Mouse (Mus musculus): ENCODE results near the gene Ptp4a2. TPM values are rescaled to one million over a fixed set of nuclear protein-coding genes. Genes with fewer than 3 reads are reported as not detected.

The Ptp4a2 gene
- polyA plus RNA-seq, 1 experiment from 2014 or later: 198 TPM

GRCm38 (mm10) chr4:129785178-129785577 is 25.8 kb upstream of the Ptp4a2 start:
- Histone ChIP-seq H3K4me3 (ENCODE audit: low read depth, low read length) (no peak overlapping the region), H3K4me2 (ENCODE audit: low read depth, low read length) (no peak overlapping the region), H3K4me1 (ENCODE audit: insufficient read depth) (peaks cover 5% of the 10 kb centered on the region), H3K27ac (ENCODE audit: low read depth) (no peak overlapping the region), H3K36me3 (replicated peaks; ENCODE audit: insufficient read depth, low read length) (no peaks in the 10 kb centered on the region), H3K27me3 (ENCODE audit: insufficient read depth, low read length) (no peaks in the 10 kb centered on the region), H3K9ac (replicated peaks) (no peak overlapping the region), H3K9me3 (ENCODE audit: low read length) (no peaks in the 10 kb centered on the region)
- WGBS (ENCODE audit: insufficient replicate concordance): 3% methylated on average over 4 of the region's 4 CpGs
- peak; percentile 74 for DNase-seq
- peak; percentile 43 for ATAC-seq
- TF ChIP-seq EP300 (IDR thresholded peaks at IDR 0.05; ENCODE audit: low read depth): no peak
- peak; percentile 95 for TF ChIP-seq CTCF (IDR thresholded peaks at IDR 0.05; ENCODE audit: low read depth)

GRCm38 (mm10) chr4:129788693-129789092 is 22.3 kb upstream of the Ptp4a2 start:
- no peaks in the 10 kb centered on the region for H3K9me3 ChIP-seq (ENCODE audit: low read length)
- ATAC-seq (no peak), DNase-seq (peak; percentile 48)
- H3K4me1 ChIP-seq (ENCODE audit: insufficient read depth): peaks cover 11% of the 10 kb centered on the region
- H3K36me3 ChIP-seq (replicated peaks; ENCODE audit: insufficient read depth, low read length): no peaks in the 10 kb centered on the region
- 45% methylated on average over 8 of the region's 8 CpGs for WGBS (ENCODE audit: insufficient replicate concordance)
- TF ChIP-seq EP300 (IDR thresholded peaks at IDR 0.05; ENCODE audit: low read depth): no peak
- H3K4me3 ChIP-seq (ENCODE audit: low read depth, low read length): no peak overlapping the region
- no peak overlapping the region for H3K9ac ChIP-seq (replicated peaks)
- peak overlapping the region; percentile 66; the same call in 1 of the 2 replicates for H3K27ac ChIP-seq (ENCODE audit: low read depth)
- H3K4me2 ChIP-seq (ENCODE audit: low read depth, low read length): peak overlapping the region; percentile 18; the same call in 1 of the 2 replicates
- no peaks in the 10 kb centered on the region for H3K27me3 ChIP-seq (ENCODE audit: insufficient read depth, low read length)

GRCm38 (mm10) chr4:129789635-129790034 is 21.4 kb upstream of the Ptp4a2 start:
- Histone ChIP-seq H3K4me2 (ENCODE audit: low read depth, low read length) (no peak overlapping the region), H3K27ac (ENCODE audit: low read depth) (no peak overlapping the region), H3K9me3 (ENCODE audit: low read length) (no peaks in the 10 kb centered on the region), H3K36me3 (replicated peaks; ENCODE audit: insufficient read depth, low read length) (no peaks in the 10 kb centered on the region), H3K27me3 (ENCODE audit: insufficient read depth, low read length) (no peaks in the 10 kb centered on the region), H3K4me1 (ENCODE audit: insufficient read depth) (peaks cover 19% of the 10 kb centered on the region), H3K9ac (replicated peaks) (no peak overlapping the region), H3K4me3 (ENCODE audit: low read depth, low read length) (no peak overlapping the region)
- WGBS (ENCODE audit: insufficient replicate concordance): 68% methylated on average over 2 of the region's 2 CpGs
- no peak for TF ChIP-seq CTCF (IDR thresholded peaks at IDR 0.05; ENCODE audit: low read depth)
- no peak for TF ChIP-seq EP300 (IDR thresholded peaks at IDR 0.05; ENCODE audit: low read depth)
- no peak for DNase-seq
- 0 out of 2 replicates have a peak, but pooled peaks have one; percentile 5 for ATAC-seq

- Histone ChIP-seq H3K27me3 (ENCODE audit: insufficient read depth, low read length) (no peaks in the 10 kb centered on the region), H3K4me3 (ENCODE audit: low read depth, low read length) (no peak overlapping the region), H3K4me2 (ENCODE audit: low read depth, low read length) (no peak overlapping the region), H3K36me3 (replicated peaks; ENCODE audit: insufficient read depth, low read length) (no peaks in the 10 kb centered on the region), H3K4me1 (ENCODE audit: insufficient read depth) (peaks cover 27% of the 10 kb centered on the region), H3K27ac (ENCODE audit: low read depth) (no peak overlapping the region), H3K9me3 (ENCODE audit: low read length) (no peaks in the 10 kb centered on the region), H3K9ac (replicated peaks) (no peak overlapping the region)
- no peak for DNase-seq
- no peak for ATAC-seq
- TF ChIP-seq EP300 (IDR thresholded peaks at IDR 0.05; ENCODE audit: low read depth) (no peak), CTCF (IDR thresholded peaks at IDR 0.05; ENCODE audit: low read depth) (no peak)
- 46% methylated on average over 3 of the region's 3 CpGs for WGBS (ENCODE audit: insufficient replicate concordance)
These were observed 20.5 kb upstream of the Ptp4a2 start for GRCm38 (mm10) chr4:129790475-129790874.

- Histone ChIP-seq H3K36me3 (replicated peaks; ENCODE audit: insufficient read depth, low read length) (no peaks in the 10 kb centered on the region), H3K4me3 (ENCODE audit: low read depth, low read length) (no peak overlapping the region), H3K9me3 (ENCODE audit: low read length) (no peaks in the 10 kb centered on the region), H3K4me1 (ENCODE audit: insufficient read depth) (peaks cover 34% of the 10 kb centered on the region), H3K9ac (replicated peaks) (no peak overlapping the region), H3K27me3 (ENCODE audit: insufficient read depth, low read length) (no peaks in the 10 kb centered on the region), H3K27ac (ENCODE audit: low read depth) (no peak overlapping the region), H3K4me2 (ENCODE audit: low read depth, low read length) (no peak overlapping the region)
- 36% methylated on average over 1 of the region's 1 CpGs for WGBS (ENCODE audit: insufficient replicate concordance)
- ATAC-seq (no peak), DNase-seq (no peak)
- TF ChIP-seq CTCF (IDR thresholded peaks at IDR 0.05; ENCODE audit: low read depth): no peak
- no peak for TF ChIP-seq EP300 (IDR thresholded peaks at IDR 0.05; ENCODE audit: low read depth)
These were observed 19.6 kb upstream of the Ptp4a2 start for GRCm38 (mm10) chr4:129791399-129791798.

GRCm38 (mm10) chr4:129792666-129793202 is 18.3 kb upstream of the Ptp4a2 start:
- Histone ChIP-seq H3K4me3 (ENCODE audit: low read depth, low read length) (no peak overlapping the region), H3K36me3 (replicated peaks; ENCODE audit: insufficient read depth, low read length) (no peaks in the 10 kb centered on the region), H3K4me1 (ENCODE audit: insufficient read depth) (peaks cover 34% of the 10 kb centered on the region), H3K4me2 (ENCODE audit: low read depth, low read length) (no peak overlapping the region), H3K27me3 (ENCODE audit: insufficient read depth, low read length) (no peaks in the 10 kb centered on the region), H3K9ac (replicated peaks) (no peak overlapping the region), H3K27ac (ENCODE audit: low read depth) (peak overlapping the region; percentile 1; the same call in 1 of the 2 replicates), H3K9me3 (ENCODE audit: low read length) (no peaks in the 10 kb centered on the region)
- DNase-seq: no peak
- no peak for TF ChIP-seq EP300 (IDR thresholded peaks at IDR 0.05; ENCODE audit: low read depth)
- TF ChIP-seq CTCF (IDR thresholded peaks at IDR 0.05; ENCODE audit: low read depth): no peak
- no peak for ATAC-seq
- 52% methylated on average over 7 of the region's 7 CpGs for WGBS (ENCODE audit: insufficient replicate concordance)
